ENCODE assay signal across 9 mouse cellular contexts in genomic region chr9:73070971-73071659, GRCm38 (mm10). TPM values are rescaled to one million over a fixed set of nuclear protein-coding genes. Genes with fewer than 3 reads are reported as not detected.
A peak's percentile ranks its signal among the peaks of the same experiment; 100 is the strongest.
DNase-seq lines count a peak whose midpoint lies in the region; ATAC-seq and TF ChIP-seq lines count a peak whose summit lies in the region.
"Had no signal": no experiment of that assay in that cellular context is flagged by ENCODE, and none has a peak within 500 bp of the region (broad histone marks: within the 10 kb centered on the region; RNA-seq: fewer than 3 reads in every experiment).

No protein-coding gene starts in this region.

- H3K9me3 ChIP-seq in embryonic facial prominence, embryonic 14.5 days (ENCODE audit: control insufficient read depth, low read length), result no peaks in the 10 kb centered on the region
- H3K9me3 ChIP-seq in embryonic facial prominence, embryonic 10.5 days, result no peaks in the 10 kb centered on the region; the same call in 1 of the 2 replicates
- no peaks in the 10 kb centered on the region for H3K9me3 ChIP-seq in liver, embryonic 14.5 days (ENCODE audit: control insufficient read depth, low read length)
- no peaks in the 10 kb centered on the region for H3K9me3 ChIP-seq in stomach, postnatal 0 days (ENCODE audit: control insufficient read depth, low read length)
- H3K9me3 ChIP-seq in forebrain, embryonic 15.5 days, result no peaks in the 10 kb centered on the region
- H3K9me3 ChIP-seq: midbrain, embryonic 12.5 days had no signal

- no peaks in the 10 kb centered on the region for H3K27me3 ChIP-seq in embryonic facial prominence, embryonic 14.5 days (replicated peaks; ENCODE audit: control insufficient read depth, insufficient read depth, low read length)
- no peaks in the 10 kb centered on the region for H3K27me3 ChIP-seq in embryonic facial prominence, embryonic 10.5 days (replicated peaks; ENCODE audit: low read depth, poor library complexity, severe bottlenecking)
- no peaks in the 10 kb centered on the region for H3K27me3 ChIP-seq in spleen, adult 2 months (ENCODE audit: control insufficient read depth, insufficient read depth, low read length)
- no peaks in the 10 kb centered on the region for H3K27me3 ChIP-seq in liver, embryonic 14.5 days (ENCODE audit: control insufficient read depth, insufficient read depth, low read length)
- no peaks in the 10 kb centered on the region for H3K27me3 ChIP-seq in stomach, postnatal 0 days (ENCODE audit: control insufficient read depth, insufficient read depth, low read length)
- no peaks in the 10 kb centered on the region for H3K27me3 ChIP-seq in forebrain, embryonic 15.5 days
- H3K27me3 ChIP-seq: midbrain, embryonic 12.5 days had no signal

- no peak for TF ChIP-seq CTCF in spleen, adult 2 months (IDR thresholded peaks at IDR 0.05; ENCODE audit: extremely low read depth, insufficient read depth, insufficient read length, insufficient replicate concordance)
- peak; percentile 31 for TF ChIP-seq CTCF in liver, embryonic 14.5 days (IDR thresholded peaks at IDR 0.05; ENCODE audit: low read depth)
- peak; percentile 58 for TF ChIP-seq CTCF in stomach, postnatal 0 days (IDR thresholded peaks at IDR 0.05; ENCODE audit: low read depth)

- no peak for TF ChIP-seq EP300 in liver, embryonic 14.5 days (IDR thresholded peaks at IDR 0.05; ENCODE audit: low read depth)
- TF ChIP-seq EP300 in stomach, postnatal 0 days (optimal IDR thresholded peaks at IDR 0.05), result no peak

- H3K4me1 ChIP-seq in embryonic facial prominence, embryonic 14.5 days (ENCODE audit: control insufficient read depth, insufficient read depth, low read length), result peaks cover 13% of the 10 kb centered on the region
- peaks cover 18% of the 10 kb centered on the region for H3K4me1 ChIP-seq in embryonic facial prominence, embryonic 10.5 days
- H3K4me1 ChIP-seq in spleen, adult 2 months (ENCODE audit: control insufficient read depth, insufficient read depth, insufficient read length), result peaks cover 4% of the 10 kb centered on the region; the same call in 1 of the 2 replicates
- peaks cover 0 to 18% of the 10 kb centered on the region in 2 experiments; a peak in 2 of 4 replicates for H3K4me1 ChIP-seq in liver, embryonic 14.5 days (replicated peaks; ENCODE audit: control insufficient read depth in 2 of 2, insufficient read depth in 2 of 2, low read length in 1 of 2)
- peaks cover 7% of the 10 kb centered on the region; the same call in 1 of the 2 replicates for H3K4me1 ChIP-seq in stomach, postnatal 0 days (replicated peaks; ENCODE audit: control insufficient read depth, insufficient read depth)
- 0 out of 2 replicates have a peak, but pooled peaks cover 4% of the 10 kb centered on the region for H3K4me1 ChIP-seq in forebrain, embryonic 15.5 days

- no peak overlapping the region for H3K9ac ChIP-seq in embryonic facial prominence, embryonic 14.5 days (ENCODE audit: low read depth, low read length)
- H3K9ac ChIP-seq in liver, embryonic 14.5 days (replicated peaks), result no peak overlapping the region
- H3K9ac ChIP-seq in stomach, postnatal 0 days (ENCODE audit: low read length), result no peak overlapping the region
- no peak overlapping the region for H3K9ac ChIP-seq in forebrain, embryonic 15.5 days (replicated peaks)
- H3K9ac ChIP-seq: midbrain, embryonic 12.5 days had no signal

- TF ChIP-seq POLR2A in spleen, adult 2 months (IDR thresholded peaks at IDR 0.05; ENCODE audit: low read depth, low read length), result no peak

- no peak for ATAC-seq in embryonic facial prominence, embryonic 14.5 days (ENCODE audit: low read depth)
- ATAC-seq in liver, embryonic 14.5 days (ENCODE audit: insufficient read depth), result no peak
- ATAC-seq in stomach, postnatal 0 days (ENCODE audit: low FRiP score, low TSS enrichment), result peak; percentile 70
- no peak for ATAC-seq in forebrain, embryonic 15.5 days (replicated peaks)
- ATAC-seq in megakaryocyte-erythroid progenitor cell, adult 5-6 weeks (replicated peaks; ENCODE audit: low FRiP score, low TSS enrichment, poor library complexity, severe bottlenecking), result no peak; the same call in 1 of the 2 replicates

- DNase-seq in embryonic facial prominence, embryonic 14.5 days (ENCODE audit: low spot score), result peak; percentile 7
- DNase-seq in embryonic facial prominence, embryonic 10.5 days (ENCODE audit: low spot score), result no peak
- DNase-seq in spleen, adult 2 months (ENCODE audit: low read depth in 1 of 2, low spot score in 2 of 2), result no peak
- DNase-seq in spleen, adult 18-20 months, result no peak
- no peak for DNase-seq in liver, embryonic 14.5 days (ENCODE audit: low read depth in 3 of 3, low spot score in 3 of 3)
- peak; percentile 56 for DNase-seq in stomach, postnatal 0 days (ENCODE audit: low spot score)

- no peak overlapping the region for H3K4me2 ChIP-seq in embryonic facial prominence, embryonic 14.5 days (ENCODE audit: low read depth, low read length)
- no peak overlapping the region; the same call in 1 of the 2 replicates for H3K4me2 ChIP-seq in liver, embryonic 14.5 days (ENCODE audit: low read depth)
- H3K4me2 ChIP-seq in stomach, postnatal 0 days (replicated peaks; ENCODE audit: low read depth), result no peak overlapping the region
- no peak overlapping the region for H3K4me2 ChIP-seq in forebrain, embryonic 15.5 days (replicated peaks)
- H3K4me2 ChIP-seq: midbrain, embryonic 12.5 days had no signal

- 72% methylated on average over 10 of the region's 10 CpGs for WGBS in embryonic facial prominence, embryonic 14.5 days
- WGBS in embryonic facial prominence, embryonic 10.5 days, result 73% methylated on average over 10 of the region's 10 CpGs
- WGBS in spleen, adult 2 months, result 42% methylated on average over 10 of the region's 10 CpGs
- WGBS in liver, embryonic 14.5 days (ENCODE audit: insufficient replicate concordance), result 26% methylated on average over 10 of the region's 10 CpGs
- WGBS in stomach, postnatal 0 days, result 57% methylated on average over 10 of the region's 10 CpGs
- WGBS in forebrain, embryonic 15.5 days, result 76% methylated on average over 10 of the region's 10 CpGs

- H3K4me3 ChIP-seq in embryonic facial prominence, embryonic 14.5 days (ENCODE audit: low read depth, low read length), result no peak overlapping the region
- no peak overlapping the region for H3K4me3 ChIP-seq in embryonic facial prominence, embryonic 10.5 days
- H3K4me3 ChIP-seq in spleen, adult 2 months (ENCODE audit: extremely low read depth, insufficient read depth, insufficient read length), result no peak overlapping the region
- no peak overlapping the region for H3K4me3 ChIP-seq in liver, embryonic 14.5 days (ENCODE audit: insufficient read depth in 1 of 2, low read depth in 2 of 2, low read length in 2 of 2)
- no peak overlapping the region for H3K4me3 ChIP-seq in stomach, postnatal 0 days (ENCODE audit: low read depth, low read length)
- no peak overlapping the region for H3K4me3 ChIP-seq in forebrain, embryonic 15.5 days
- H3K4me3 ChIP-seq: midbrain, embryonic 12.5 days had no signal

- 0 out of 2 replicates have a peak, but pooled peaks cover under 1% of the 10 kb centered on the region for H3K36me3 ChIP-seq in embryonic facial prominence, embryonic 14.5 days (ENCODE audit: control insufficient read depth, insufficient read depth, low read length)
- H3K36me3 ChIP-seq in embryonic facial prominence, embryonic 10.5 days (replicated peaks), result no peaks in the 10 kb centered on the region
- H3K36me3 ChIP-seq in spleen, adult 2 months (ENCODE audit: control insufficient read depth, insufficient read depth, low read length), result no peaks in the 10 kb centered on the region
- no peaks in the 10 kb centered on the region for H3K36me3 ChIP-seq in liver, embryonic 14.5 days (replicated peaks; ENCODE audit: control insufficient read depth, insufficient read depth, low read depth)
- H3K36me3 ChIP-seq in stomach, postnatal 0 days (ENCODE audit: control insufficient read depth, insufficient read depth, low read length), result no peaks in the 10 kb centered on the region
- no peaks in the 10 kb centered on the region for H3K36me3 ChIP-seq in forebrain, embryonic 15.5 days
- H3K36me3 ChIP-seq: midbrain, embryonic 12.5 days had no signal

- H3K27ac ChIP-seq in embryonic facial prominence, embryonic 14.5 days (replicated peaks; ENCODE audit: low read depth, low read length), result no peak overlapping the region
- no peak overlapping the region for H3K27ac ChIP-seq in embryonic facial prominence, embryonic 10.5 days (replicated peaks)
- peak overlapping the region; percentile 68 for H3K27ac ChIP-seq in spleen, adult 2 months (ENCODE audit: insufficient read depth, low read length)
- no peak overlapping the region for H3K27ac ChIP-seq in liver, embryonic 14.5 days
- peak overlapping the region; percentile 70 for H3K27ac ChIP-seq in stomach, postnatal 0 days (replicated peaks)
- H3K27ac ChIP-seq in forebrain, embryonic 15.5 days (replicated peaks), result no peak overlapping the region
- H3K27ac ChIP-seq: midbrain, embryonic 12.5 days had no signal

RNA-seq across cellular contexts. Expression of gene Rab27a, which starts 26.5 kb away (rescaled TPM):
- polyA plus RNA-seq in embryonic facial prominence, embryonic 14.5 days (2014; fragmentation: Nextera tagmentation; extraction: Ambion mirVana), result 2.1 and 2.5 TPM in 2 replicates
- polyA plus RNA-seq in embryonic facial prominence, embryonic 10.5 days (2016; fragmentation: Nextera tagmentation; extraction: Ambion mirVana), result 3.0 and 5.3 TPM in 2 replicates
- 6.0 and 7.0 TPM in 2 replicates for polyA plus RNA-seq in spleen, adult 2 months (2012; rRNA removed)
- 1.8 and 2.8 TPM in 2 replicates for polyA plus RNA-seq in liver, embryonic 14.5 days (2012; rRNA removed)
- 1.6 and 1.7 TPM in 2 replicates for polyA plus RNA-seq in liver, embryonic 14.5 days (2014; fragmentation: Nextera tagmentation; extraction: Ambion mirVana)
- 22.5 and 22.7 TPM in 2 replicates for polyA plus RNA-seq in stomach, postnatal 0 days (2015; fragmentation: Nextera tagmentation; extraction: Ambion mirVana)
- 1.0 and 1.2 TPM in 2 replicates for polyA plus RNA-seq in forebrain, embryonic 15.5 days (2015; fragmentation: Nextera tagmentation; extraction: Ambion mirVana)
- 7.6 and 11.3 TPM in 2 replicates for total RNA-seq in megakaryocyte-erythroid progenitor cell, adult 5-6 weeks (2014; fragmentation: Nextera tagmentation)
- total RNA-seq in megakaryocyte-erythroid progenitor cell, adult 5-6 weeks (2017), result 9.8 and 17.4 TPM in 2 replicates

RNA-seq across cellular contexts. Expression of gene Khdc3, which starts 30.5 kb away (rescaled TPM):
- polyA plus RNA-seq in embryonic facial prominence, embryonic 14.5 days (2014; fragmentation: Nextera tagmentation; extraction: Ambion mirVana), result 0.10 TPM in 1 of 2 replicates, not detected in the other
- polyA plus RNA-seq in embryonic facial prominence, embryonic 10.5 days (2016; fragmentation: Nextera tagmentation; extraction: Ambion mirVana), result 0.26 TPM in 1 of 2 replicates, not detected in the other
- polyA plus RNA-seq in spleen, adult 2 months (2012; rRNA removed), result 0.30 and 0.40 TPM in 2 replicates
- 0.05 and 0.08 TPM in 2 replicates for polyA plus RNA-seq in liver, embryonic 14.5 days (2012; rRNA removed)
- not detected in 2 replicates for polyA plus RNA-seq in liver, embryonic 14.5 days (2014; fragmentation: Nextera tagmentation; extraction: Ambion mirVana)
- polyA plus RNA-seq in stomach, postnatal 0 days (2015; fragmentation: Nextera tagmentation; extraction: Ambion mirVana), result not detected in 2 replicates
- polyA plus RNA-seq in forebrain, embryonic 15.5 days (2015; fragmentation: Nextera tagmentation; extraction: Ambion mirVana), result not detected in 2 replicates
- total RNA-seq in megakaryocyte-erythroid progenitor cell, adult 5-6 weeks (2014; fragmentation: Nextera tagmentation), result not detected in 2 replicates
- total RNA-seq in megakaryocyte-erythroid progenitor cell, adult 5-6 weeks (2017), result not detected in 2 replicates
- polyA plus RNA-seq: midbrain, embryonic 12.5 days had no signal

RNA-seq across cellular contexts. Expression of gene Pigb, which starts 30.9 kb away (rescaled TPM):
- 11.5 and 14.6 TPM in 2 replicates for polyA plus RNA-seq in embryonic facial prominence, embryonic 14.5 days (2014; fragmentation: Nextera tagmentation; extraction: Ambion mirVana)
- 15.0 and 17.4 TPM in 2 replicates for polyA plus RNA-seq in embryonic facial prominence, embryonic 10.5 days (2016; fragmentation: Nextera tagmentation; extraction: Ambion mirVana)
- 6.8 and 8.3 TPM in 2 replicates for polyA plus RNA-seq in spleen, adult 2 months (2012; rRNA removed)
- 3.4 and 4.3 TPM in 2 replicates for polyA plus RNA-seq in liver, embryonic 14.5 days (2012; rRNA removed)
- 5.2 and 6.7 TPM in 2 replicates for polyA plus RNA-seq in liver, embryonic 14.5 days (2014; fragmentation: Nextera tagmentation; extraction: Ambion mirVana)
- 7.7 and 8.7 TPM in 2 replicates for polyA plus RNA-seq in stomach, postnatal 0 days (2015; fragmentation: Nextera tagmentation; extraction: Ambion mirVana)
- 11.7 and 12.7 TPM in 2 replicates for polyA plus RNA-seq in forebrain, embryonic 15.5 days (2015; fragmentation: Nextera tagmentation; extraction: Ambion mirVana)
- 22.7 and 28.2 TPM in 2 replicates for total RNA-seq in megakaryocyte-erythroid progenitor cell, adult 5-6 weeks (2014; fragmentation: Nextera tagmentation)
- 5.2 and 8.2 TPM in 2 replicates for total RNA-seq in megakaryocyte-erythroid progenitor cell, adult 5-6 weeks (2017)

RNA-seq across cellular contexts. Expression of gene Gm20509, which starts 31.2 kb away (rescaled TPM):
- not detected in 2 replicates for polyA plus RNA-seq in embryonic facial prominence, embryonic 14.5 days (2014; fragmentation: Nextera tagmentation; extraction: Ambion mirVana)
- polyA plus RNA-seq in embryonic facial prominence, embryonic 10.5 days (2016; fragmentation: Nextera tagmentation; extraction: Ambion mirVana), result not detected in 2 replicates
- polyA plus RNA-seq in spleen, adult 2 months (2012; rRNA removed), result not detected in 2 replicates
- not detected in 2 replicates for polyA plus RNA-seq in liver, embryonic 14.5 days (2012; rRNA removed)
- polyA plus RNA-seq in liver, embryonic 14.5 days (2014; fragmentation: Nextera tagmentation; extraction: Ambion mirVana), result not detected in 2 replicates
- polyA plus RNA-seq in stomach, postnatal 0 days (2015; fragmentation: Nextera tagmentation; extraction: Ambion mirVana), result not detected in 2 replicates
- polyA plus RNA-seq in forebrain, embryonic 15.5 days (2015; fragmentation: Nextera tagmentation; extraction: Ambion mirVana), result not detected in 2 replicates
- total RNA-seq in megakaryocyte-erythroid progenitor cell, adult 5-6 weeks (2014; fragmentation: Nextera tagmentation), result not detected in 2 replicates
- not detected in 2 replicates for total RNA-seq in megakaryocyte-erythroid progenitor cell, adult 5-6 weeks (2017)
- polyA plus RNA-seq: midbrain, embryonic 12.5 days had no signal

RNA-seq across cellular contexts. Expression of gene Rsl24d1, which starts 42.1 kb away (rescaled TPM):
- 105 and 119 TPM in 2 replicates for polyA plus RNA-seq in embryonic facial prominence, embryonic 14.5 days (2014; fragmentation: Nextera tagmentation; extraction: Ambion mirVana)
- polyA plus RNA-seq in embryonic facial prominence, embryonic 10.5 days (2016; fragmentation: Nextera tagmentation; extraction: Ambion mirVana), result 162 and 164 TPM in 2 replicates
- polyA plus RNA-seq in spleen, adult 2 months (2012; rRNA removed), result 10.0 and 10.6 TPM in 2 replicates
- polyA plus RNA-seq in liver, embryonic 14.5 days (2012; rRNA removed), result 22.3 and 29.7 TPM in 2 replicates
- polyA plus RNA-seq in liver, embryonic 14.5 days (2014; fragmentation: Nextera tagmentation; extraction: Ambion mirVana), result 49.5 and 54.9 TPM in 2 replicates
- polyA plus RNA-seq in stomach, postnatal 0 days (2015; fragmentation: Nextera tagmentation; extraction: Ambion mirVana), result 55.6 and 56.3 TPM in 2 replicates
- 123 and 125 TPM in 2 replicates for polyA plus RNA-seq in forebrain, embryonic 15.5 days (2015; fragmentation: Nextera tagmentation; extraction: Ambion mirVana)
- total RNA-seq in megakaryocyte-erythroid progenitor cell, adult 5-6 weeks (2014; fragmentation: Nextera tagmentation), result 103 and 110 TPM in 2 replicates
- 193 and 210 TPM in 2 replicates for total RNA-seq in megakaryocyte-erythroid progenitor cell, adult 5-6 weeks (2017)

Comparison
In these comparisons a context has a peak if more than half of its experiments do, and no peak if none do; other contexts are left out.
1. DNase-seq: peak in embryonic facial prominence, embryonic 14.5 days (single experiment) and stomach, postnatal 0 days (single experiment); none in embryonic facial prominence, embryonic 10.5 days (single experiment), spleen, adult 2 months (0 of 2), spleen, adult 18-20 months (0 of 2) and liver, embryonic 14.5 days (0 of 3).
2. H3K27ac ChIP-seq: peak in spleen, adult 2 months (single experiment) and stomach, postnatal 0 days (single experiment); none in embryonic facial prominence, embryonic 14.5 days (single experiment), embryonic facial prominence, embryonic 10.5 days (single experiment), liver, embryonic 14.5 days (single experiment) and forebrain, embryonic 15.5 days (single experiment).